9 mouse cellular contexts compared by ENCODE assay signal in genomic region chr2:57316055-57316454, GRCm38 (mm10).
DNase-seq lines count a peak whose midpoint lies in the region; ATAC-seq and TF ChIP-seq lines count a peak whose summit lies in the region.
"Had no signal": no experiment of that assay in that cellular context is flagged by ENCODE, and none has a peak within 500 bp of the region (broad histone marks: within the 10 kb centered on the region; RNA-seq: fewer than 3 reads in every experiment).

No protein-coding gene starts in this region.

- no peak overlapping the region for H3K4me3 ChIP-seq in hindbrain, postnatal 0 days (ENCODE audit: low read length)
- H3K4me3 ChIP-seq in hindbrain, embryonic 13.5 days = no peak overlapping the region
- no peak overlapping the region for H3K4me3 ChIP-seq in forebrain, embryonic 10.5 days
- H3K4me3 ChIP-seq: embryonic facial prominence, embryonic 13.5 days had no signal

- peak; percentile 46 for DNase-seq in hindbrain, postnatal 0 days (ENCODE audit: low spot score)
- DNase-seq in CD4-positive, CD25-positive, alpha-beta regulatory T cell, adult 2 months (ENCODE audit: low read depth, low spot score) = peak; percentile 61
- peak; percentile 24 to 35 for DNase-seq in adrenal gland, adult 18-20 months (ENCODE audit: low spot score in 2 of 2)
- peak; percentile 13 for DNase-seq in forelimb bud, embryonic 11.5 days (ENCODE audit: low read depth, low spot score)
- DNase-seq in lung, postnatal 14 days = peak; percentile 62
- DNase-seq in right cerebral cortex, postnatal 25 days = no peak
- no peak for DNase-seq in forebrain, embryonic 10.5 days (ENCODE audit: extremely low spot score, low spot score)

- ATAC-seq in hindbrain, postnatal 0 days = no peak
- no peak for ATAC-seq in hindbrain, embryonic 13.5 days (ENCODE audit: low FRiP score)

- H3K4me1 ChIP-seq in hindbrain, postnatal 0 days (ENCODE audit: insufficient read depth, low read length) = no peaks in the 10 kb centered on the region
- H3K4me1 ChIP-seq in hindbrain, embryonic 13.5 days (replicated peaks) = 0 out of 2 replicates have a peak, but pooled peaks cover 4% of the 10 kb centered on the region
- H3K4me1 ChIP-seq in forebrain, embryonic 10.5 days = peaks cover 17% of the 10 kb centered on the region
- H3K4me1 ChIP-seq: embryonic facial prominence, embryonic 13.5 days had no signal

- H3K27me3 ChIP-seq in hindbrain, postnatal 0 days (ENCODE audit: insufficient read depth, low read length) = no peaks in the 10 kb centered on the region
- H3K27me3 ChIP-seq in hindbrain, embryonic 13.5 days = no peaks in the 10 kb centered on the region
- H3K27me3 ChIP-seq in forebrain, embryonic 10.5 days (ENCODE audit: poor library complexity, severe bottlenecking) = no peaks in the 10 kb centered on the region
- H3K27me3 ChIP-seq: embryonic facial prominence, embryonic 13.5 days had no signal

- no peak overlapping the region for H3K4me2 ChIP-seq in hindbrain, postnatal 0 days (ENCODE audit: low read depth, low read length)
- no peak overlapping the region for H3K4me2 ChIP-seq in hindbrain, embryonic 13.5 days
- H3K4me2 ChIP-seq: embryonic facial prominence, embryonic 13.5 days had no signal

- no peak overlapping the region for H3K27ac ChIP-seq in hindbrain, postnatal 0 days
- no peak overlapping the region for H3K27ac ChIP-seq in hindbrain, embryonic 13.5 days
- H3K27ac ChIP-seq in forebrain, embryonic 10.5 days = no peak overlapping the region
- H3K27ac ChIP-seq: embryonic facial prominence, embryonic 13.5 days had no signal

- H3K9ac ChIP-seq in hindbrain, postnatal 0 days (replicated peaks; ENCODE audit: low read length) = no peak overlapping the region
- no peak overlapping the region for H3K9ac ChIP-seq in hindbrain, embryonic 13.5 days
- H3K9ac ChIP-seq: embryonic facial prominence, embryonic 13.5 days had no signal

- no peaks in the 10 kb centered on the region for H3K9me3 ChIP-seq in hindbrain, postnatal 0 days (ENCODE audit: low read length)
- no peaks in the 10 kb centered on the region for H3K9me3 ChIP-seq in hindbrain, embryonic 13.5 days
- no peaks in the 10 kb centered on the region for H3K9me3 ChIP-seq in forebrain, embryonic 10.5 days

- WGBS in hindbrain, postnatal 0 days = 58% methylated on average over 2 of the region's 2 CpGs
- 69% methylated on average over 2 of the region's 2 CpGs for WGBS in hindbrain, embryonic 13.5 days
- 64% methylated on average over 2 of the region's 2 CpGs for WGBS in forebrain, embryonic 10.5 days

- H3K36me3 ChIP-seq in hindbrain, postnatal 0 days (ENCODE audit: insufficient read depth, low read length) = no peaks in the 10 kb centered on the region
- no peaks in the 10 kb centered on the region for H3K36me3 ChIP-seq in hindbrain, embryonic 13.5 days
- H3K36me3 ChIP-seq in forebrain, embryonic 10.5 days (replicated peaks) = no peaks in the 10 kb centered on the region
- H3K36me3 ChIP-seq: embryonic facial prominence, embryonic 13.5 days had no signal

- TF ChIP-seq CTCF in hindbrain, postnatal 0 days (IDR thresholded peaks at IDR 0.05; ENCODE audit: low read depth) = peak; percentile 73

Comparison
In these comparisons a context has a peak if more than half of its experiments do, and no peak if none do; other contexts are left out.
1. DNase-seq: peak in hindbrain, postnatal 0 days (single experiment), CD4-positive, CD25-positive, alpha-beta regulatory T cell, adult 2 months (single experiment), adrenal gland, adult 18-20 months (2 of 2), forelimb bud, embryonic 11.5 days (single experiment) and lung, postnatal 14 days (single experiment); none in right cerebral cortex, postnatal 25 days (single experiment) and forebrain, embryonic 10.5 days (single experiment).